Mouse (Mus musculus) E14TG2a.4 (cell line): ENCODE data around the gene Tspyl4.

Experiments used
- CTCF ChIP-seq: conservative IDR thresholded peaks from 2 replicates; pipeline ENCODE4 v1.5.1; 2014; ENCODE audit warnings: low read length
- NANOG ChIP-seq: IDR thresholded peaks from 2 replicates; pipeline ENCODE4 v1.6.1; 2014; ENCODE audit warnings: borderline replicate concordance, low read length, mixed read lengths

DNA sequence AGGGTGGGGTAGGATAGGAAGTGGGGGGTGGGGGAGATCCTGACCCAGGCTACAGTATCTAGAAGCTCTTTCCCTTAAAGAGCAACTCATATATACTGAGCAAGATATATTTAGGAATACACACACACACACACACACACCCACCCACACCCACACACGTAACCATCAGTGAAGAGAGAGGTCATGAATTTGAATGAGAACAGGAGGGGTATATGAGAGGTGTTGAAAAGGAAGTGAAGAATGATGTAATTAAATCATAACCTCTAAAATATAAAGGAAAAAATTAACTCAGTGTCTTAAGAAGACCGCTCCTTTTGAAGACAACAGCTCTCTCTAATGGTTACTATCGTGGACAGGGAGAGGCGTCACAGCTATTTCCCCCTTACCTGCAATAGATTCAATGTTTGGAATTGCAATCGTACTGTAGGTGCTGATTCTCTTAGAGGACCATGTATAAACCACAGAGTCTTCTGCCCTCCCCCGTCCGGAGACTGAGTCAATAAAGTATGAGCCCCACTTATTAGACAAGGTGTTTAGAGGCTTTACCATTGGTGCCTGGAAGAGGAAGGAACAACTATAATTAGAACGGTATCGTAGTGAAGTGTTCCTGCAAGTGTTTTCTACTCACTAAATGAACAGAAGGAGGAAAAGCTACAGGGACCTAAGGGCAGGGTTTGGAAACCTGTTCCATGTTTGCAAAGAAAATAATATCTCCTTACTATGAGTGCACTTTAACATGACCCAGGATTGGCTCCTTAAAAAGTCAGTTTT is 12.9 kb downstream of the Tspyl4 start:
- TF ChIP-seq CTCF, result no peak
- TF ChIP-seq NANOG, result no peak
